Mouse (Mus musculus): ENCODE measurements around the gene Cdc42ep2.

DNA sequence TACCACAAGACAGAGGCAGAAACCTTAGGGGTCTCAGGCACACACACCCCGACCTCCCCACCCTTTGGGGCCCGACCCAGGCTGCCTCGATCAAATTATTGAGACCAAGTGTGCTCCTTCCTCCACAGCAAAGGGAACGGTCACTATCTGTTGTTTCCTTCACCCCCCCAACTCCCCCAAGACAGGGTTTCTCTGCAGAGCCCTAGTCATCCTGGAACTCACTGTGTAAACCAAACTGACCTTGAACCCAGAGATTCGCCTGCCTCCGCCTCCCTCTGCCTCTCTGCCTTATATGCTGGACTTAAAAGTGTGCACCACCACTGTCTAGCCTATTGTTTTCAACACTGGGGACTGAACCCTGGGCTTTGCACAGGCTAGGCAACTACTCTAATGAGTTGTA lies 52.9 kb downstream of the Cdc42ep2 start:
- no peak for TF ChIP-seq ZNF384 (IDR thresholded peaks at IDR 0.05; ENCODE audit: low read depth, low read length)
- no peak for TF ChIP-seq MAFK (IDR thresholded peaks at IDR 0.05; ENCODE audit: insufficient read depth, low read depth, low read length)
- TF ChIP-seq HCFC1 (IDR thresholded peaks at IDR 0.05; ENCODE audit: borderline replicate concordance, insufficient read depth, low read length) = no peak
- no peak for TF ChIP-seq CHD2 (IDR thresholded peaks at IDR 0.05; ENCODE audit: low read depth, low read length)
